Mouse (Mus musculus) kidney, adult 11 months (tissue): ENCODE measurements at regions not wholly inside any gene's neighbourhood (a gene's known extent, or its start where the extent isn't known, plus 50 kb on each side); places are given as distances from the start of the nearest gene placed in this dataset.

Experiments
- DNase-seq: peaks from one replicate; pipeline ENCODE4 v3.0.0; 2022

DNA sequence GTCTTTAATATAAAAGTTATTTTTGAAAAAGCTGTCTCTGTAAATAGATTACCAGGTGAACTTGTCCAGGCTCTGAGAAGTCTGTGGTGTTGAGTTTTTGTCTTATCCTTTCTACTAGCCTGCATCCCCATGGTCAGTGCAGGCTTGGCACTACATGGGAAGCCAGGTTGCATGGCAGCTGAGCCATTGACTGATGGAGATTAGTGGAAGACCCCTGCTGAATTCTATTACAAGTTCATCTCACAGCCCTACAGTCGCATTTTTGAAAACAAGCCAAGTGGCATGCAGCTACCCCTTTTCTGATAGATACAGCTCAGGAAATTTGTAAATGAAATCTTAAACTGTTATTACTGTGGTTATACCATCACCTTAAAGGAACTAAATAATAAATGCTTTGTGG is 101.2 kb upstream of the Fam184a start:
- DNase-seq, result no peak

DNA sequence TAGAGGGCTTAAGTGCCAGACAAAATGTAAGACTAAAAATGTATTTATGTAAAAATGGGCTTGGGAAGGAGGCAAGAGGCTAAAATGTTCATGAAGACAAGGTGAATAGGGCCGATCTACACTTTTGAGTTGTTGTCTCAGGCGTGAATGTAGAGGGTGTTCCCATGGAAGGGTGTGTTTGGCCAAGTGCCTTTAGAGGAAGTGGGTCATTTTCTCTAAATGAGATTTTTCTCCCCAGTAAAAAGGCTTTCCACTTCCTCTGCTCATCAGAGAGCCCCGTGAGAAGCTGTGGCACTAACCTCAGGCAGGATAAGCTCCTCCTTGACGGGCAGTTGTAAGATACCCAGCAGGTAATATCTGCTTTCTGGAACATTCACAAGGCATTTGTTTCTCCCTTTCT is 99.6 kb upstream of the Fam184a start:
- no peak for DNase-seq

DNA sequence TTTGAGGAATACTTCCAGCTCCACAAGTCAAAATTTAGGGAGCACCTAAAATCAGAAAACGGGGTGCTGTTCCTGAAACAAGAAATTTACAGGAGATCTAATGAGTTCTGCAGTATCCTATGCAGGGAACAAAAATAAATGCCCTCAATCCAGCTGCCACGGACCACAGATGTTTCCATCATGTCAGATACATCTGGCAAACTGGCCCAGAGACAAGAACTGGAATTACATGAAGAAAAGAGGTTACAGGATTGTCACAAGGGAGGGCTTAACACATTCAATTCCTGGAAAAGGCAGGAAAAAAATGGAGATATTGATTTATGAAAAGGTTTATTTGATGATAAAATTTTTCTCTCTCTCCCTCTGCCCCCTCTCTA is 62.3 kb upstream of the Fam184a start:
- DNase-seq, result no peak

DNA sequence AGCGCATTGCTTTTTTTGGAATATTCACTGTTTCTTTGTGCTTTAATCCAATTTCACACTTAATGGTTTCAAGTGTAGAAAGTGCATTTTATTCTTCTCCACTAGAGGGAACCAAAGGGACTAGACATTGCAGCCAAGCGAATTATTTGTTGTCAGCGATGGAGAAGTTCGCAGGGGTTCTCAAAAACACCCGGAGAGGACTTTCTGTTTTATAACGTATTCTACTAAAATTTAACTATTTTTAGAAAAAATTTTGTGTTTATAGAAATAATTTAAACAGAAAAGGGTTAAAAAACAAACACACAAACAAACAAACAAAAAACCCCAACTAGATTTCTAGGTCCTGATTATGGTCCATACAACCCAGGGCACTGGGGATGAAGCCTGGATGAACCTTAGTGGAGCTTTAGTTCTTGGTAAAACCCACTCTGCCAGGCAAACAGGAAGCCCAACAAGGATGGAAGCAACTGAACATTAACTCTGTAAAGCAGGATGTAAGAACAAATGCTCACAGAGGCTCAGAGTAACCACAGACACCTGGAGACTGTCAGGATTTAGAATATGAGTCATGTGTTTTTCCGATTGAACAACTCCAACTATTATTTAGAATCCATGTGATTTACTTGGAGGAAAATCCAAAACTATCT is 61.8 kb upstream of the Fam184a start:
- DNase-seq, result no peak

DNA sequence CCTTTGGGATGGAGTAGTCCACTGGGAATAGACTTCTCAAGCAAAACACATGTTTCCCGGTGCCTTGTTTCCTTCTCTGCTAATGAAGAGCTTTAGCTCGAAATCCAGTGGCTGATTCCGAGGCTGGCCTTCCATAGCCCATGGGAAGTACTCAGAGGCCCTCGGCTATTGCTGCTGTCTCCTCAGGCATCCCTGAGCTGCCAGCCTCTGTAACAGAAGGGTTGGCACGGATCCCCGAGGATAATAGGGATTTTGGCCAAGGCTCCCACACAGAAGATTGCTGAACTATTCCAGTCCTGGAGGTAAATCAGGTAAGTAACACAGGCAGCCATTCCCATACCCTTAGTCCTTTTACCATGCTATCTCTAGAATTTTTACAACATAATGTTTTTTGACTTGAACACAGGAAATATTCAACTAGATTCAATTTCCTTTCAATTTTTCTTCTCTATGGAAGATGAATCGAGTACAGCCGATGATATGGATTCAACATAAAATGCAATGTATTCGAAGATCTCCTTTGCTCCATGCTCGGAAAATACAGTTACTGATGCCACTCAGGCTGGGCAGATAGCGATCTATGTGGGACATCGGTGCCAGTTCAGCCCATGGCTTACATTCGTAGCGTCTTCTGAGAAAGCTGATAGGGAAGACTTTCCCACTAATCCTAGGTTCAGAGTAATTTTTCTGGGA is 61.1 kb upstream of the Fam184a start:
- DNase-seq, result no peak

DNA sequence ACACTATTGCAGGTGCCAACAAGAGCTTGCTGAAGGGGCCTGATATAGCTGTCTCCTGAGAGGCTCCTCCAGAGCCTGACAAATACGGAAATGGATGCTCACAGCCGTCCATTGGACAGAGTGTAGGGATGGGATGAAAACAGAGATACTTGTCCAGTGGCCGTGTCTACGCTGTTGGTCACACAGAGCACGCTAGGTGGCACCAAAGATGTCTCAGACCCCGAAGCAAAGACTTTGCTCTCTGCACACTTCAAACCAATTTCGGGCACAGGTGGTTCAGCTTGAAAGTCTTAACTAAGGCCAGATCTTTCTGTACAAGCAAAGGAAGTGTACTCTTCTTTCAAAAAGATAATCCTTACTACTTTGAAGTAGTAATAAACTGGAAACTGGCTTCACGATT is 55.8 kb upstream of the Fam184a start:
- no peak for DNase-seq

DNA sequence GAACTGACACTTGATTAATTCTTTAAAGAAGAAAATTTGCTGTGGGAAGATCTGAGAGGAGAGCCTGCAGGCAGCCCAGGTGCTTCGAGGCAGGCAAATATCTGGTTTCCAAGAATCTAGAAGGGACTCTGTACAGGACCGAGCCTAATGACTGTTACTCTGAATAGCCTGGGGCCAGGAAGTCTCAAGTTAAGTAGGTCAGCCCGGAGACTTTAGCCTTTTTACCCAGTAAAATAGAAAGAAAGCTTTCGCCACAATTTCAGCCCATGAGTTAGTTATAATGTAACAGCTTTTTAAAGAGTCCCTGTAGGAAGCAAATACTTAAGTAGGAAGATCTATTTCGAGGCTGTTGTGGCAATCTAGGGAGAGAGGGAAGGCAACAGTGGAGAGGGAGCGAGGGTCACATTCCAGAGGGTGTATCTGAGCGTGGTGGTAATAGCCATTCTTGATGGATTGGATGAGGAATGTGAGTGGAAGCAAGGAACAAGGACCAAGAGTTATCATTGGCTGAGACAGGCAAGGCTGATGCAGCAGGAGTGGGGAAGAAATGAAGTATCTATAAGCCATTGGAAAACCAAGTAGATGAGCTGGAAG is 50.2 kb upstream of the Fam184a start:
- DNase-seq, result peak; percentile 42
